Mouse (Mus musculus): Measurements from ENCODE around the gene Gm11172. TPM values are rescaled to one million over a fixed set of nuclear protein-coding genes. Genes with fewer than 3 reads are reported as not detected.

The Gm11172 gene
- polyA plus RNA-seq, 1 experiment, result not detected

GRCm38 (mm10) chr16:10771769-10772510 is 40.8 kb upstream of the Gm11172 start:
- TF ChIP-seq CTCF (IDR thresholded peaks at IDR 0.05; ENCODE audit: control insufficient read depth, insufficient read depth, insufficient replicate concordance, low read depth, low read length) (no peak), POLR2A (IDR thresholded peaks at IDR 0.05; ENCODE audit: control insufficient read depth, low read depth, low read length) (no peak)
- Histone ChIP-seq H3K4me3 (ENCODE audit: control insufficient read depth, low read depth, low read length) (no peak overlapping the region), H3K4me1 (ENCODE audit: control insufficient read depth, insufficient read depth, low read length) (no peaks in the 10 kb centered on the region), H3K27me3 (ENCODE audit: control insufficient read depth, insufficient read depth, low read length) (no peaks in the 10 kb centered on the region), H3K27ac (ENCODE audit: control insufficient read depth, insufficient read depth, low read depth, low read length) (no peak overlapping the region), H3K36me3 (ENCODE audit: control insufficient read depth, insufficient read depth, low read length) (no peaks in the 10 kb centered on the region)

- TF ChIP-seq CTCF (IDR thresholded peaks at IDR 0.05; ENCODE audit: control insufficient read depth, insufficient read depth, insufficient replicate concordance, low read depth, low read length) (no peak), POLR2A (IDR thresholded peaks at IDR 0.05; ENCODE audit: control insufficient read depth, low read depth, low read length) (no peak)
- H3K4me1 ChIP-seq (ENCODE audit: control insufficient read depth, insufficient read depth, low read length), result no peaks in the 10 kb centered on the region
- no peaks in the 10 kb centered on the region for H3K36me3 ChIP-seq (ENCODE audit: control insufficient read depth, insufficient read depth, low read length)
- H3K27me3 ChIP-seq (ENCODE audit: control insufficient read depth, insufficient read depth, low read length), result no peaks in the 10 kb centered on the region
- no peak overlapping the region for H3K4me3 ChIP-seq (ENCODE audit: control insufficient read depth, low read depth, low read length)
- H3K27ac ChIP-seq (ENCODE audit: control insufficient read depth, insufficient read depth, low read depth, low read length), result no peak overlapping the region
Observed at GRCm38 (mm10) chr16:10773543-10773942, 39.2 kb upstream of the Gm11172 start.

GRCm38 (mm10) chr16:10774726-10775125 is 38.0 kb upstream of the Gm11172 start:
- no peak overlapping the region for H3K4me3 ChIP-seq (ENCODE audit: control insufficient read depth, low read depth, low read length)
- no peaks in the 10 kb centered on the region for H3K4me1 ChIP-seq (ENCODE audit: control insufficient read depth, insufficient read depth, low read length)
- TF ChIP-seq CTCF (IDR thresholded peaks at IDR 0.05; ENCODE audit: control insufficient read depth, insufficient read depth, insufficient replicate concordance, low read depth, low read length), result no peak
- no peak for TF ChIP-seq POLR2A (IDR thresholded peaks at IDR 0.05; ENCODE audit: control insufficient read depth, low read depth, low read length)
- H3K27me3 ChIP-seq (ENCODE audit: control insufficient read depth, insufficient read depth, low read length), result no peaks in the 10 kb centered on the region
- H3K27ac ChIP-seq (ENCODE audit: control insufficient read depth, insufficient read depth, low read depth, low read length), result no peak overlapping the region
- H3K36me3 ChIP-seq (ENCODE audit: control insufficient read depth, insufficient read depth, low read length), result no peaks in the 10 kb centered on the region

GRCm38 (mm10) chr16:10776322-10776721 is 36.4 kb upstream of the Gm11172 start:
- Histone ChIP-seq H3K36me3 (ENCODE audit: control insufficient read depth, insufficient read depth, low read length) (no peaks in the 10 kb centered on the region), H3K4me3 (ENCODE audit: control insufficient read depth, low read depth, low read length) (no peak overlapping the region), H3K27me3 (ENCODE audit: control insufficient read depth, insufficient read depth, low read length) (no peaks in the 10 kb centered on the region), H3K27ac (ENCODE audit: control insufficient read depth, insufficient read depth, low read depth, low read length) (no peak overlapping the region), H3K4me1 (ENCODE audit: control insufficient read depth, insufficient read depth, low read length) (no peaks in the 10 kb centered on the region)
- TF ChIP-seq CTCF (IDR thresholded peaks at IDR 0.05; ENCODE audit: control insufficient read depth, insufficient read depth, insufficient replicate concordance, low read depth, low read length) (no peak), POLR2A (IDR thresholded peaks at IDR 0.05; ENCODE audit: control insufficient read depth, low read depth, low read length) (no peak)

- Histone ChIP-seq H3K36me3 (ENCODE audit: control insufficient read depth, insufficient read depth, low read length) (no peaks in the 10 kb centered on the region), H3K27ac (ENCODE audit: control insufficient read depth, insufficient read depth, low read depth, low read length) (no peak overlapping the region), H3K4me3 (ENCODE audit: control insufficient read depth, low read depth, low read length) (no peak overlapping the region), H3K27me3 (ENCODE audit: control insufficient read depth, insufficient read depth, low read length) (no peaks in the 10 kb centered on the region), H3K4me1 (ENCODE audit: control insufficient read depth, insufficient read depth, low read length) (no peaks in the 10 kb centered on the region)
- no peak for TF ChIP-seq CTCF (IDR thresholded peaks at IDR 0.05; ENCODE audit: control insufficient read depth, insufficient read depth, insufficient replicate concordance, low read depth, low read length)
- TF ChIP-seq POLR2A (IDR thresholded peaks at IDR 0.05; ENCODE audit: control insufficient read depth, low read depth, low read length), result no peak
Observed at GRCm38 (mm10) chr16:10777579-10778160, 35.0 kb upstream of the Gm11172 start.

GRCm38 (mm10) chr16:10780631-10781120 is 32.0 kb upstream of the Gm11172 start:
- TF ChIP-seq CTCF (IDR thresholded peaks at IDR 0.05; ENCODE audit: control insufficient read depth, insufficient read depth, insufficient replicate concordance, low read depth, low read length) (no peak), POLR2A (IDR thresholded peaks at IDR 0.05; ENCODE audit: control insufficient read depth, low read depth, low read length) (no peak)
- H3K27me3 ChIP-seq (ENCODE audit: control insufficient read depth, insufficient read depth, low read length), result no peaks in the 10 kb centered on the region
- H3K36me3 ChIP-seq (ENCODE audit: control insufficient read depth, insufficient read depth, low read length), result no peaks in the 10 kb centered on the region
- H3K27ac ChIP-seq (ENCODE audit: control insufficient read depth, insufficient read depth, low read depth, low read length), result no peak overlapping the region
- peaks cover 2% of the 10 kb centered on the region for H3K4me1 ChIP-seq (ENCODE audit: control insufficient read depth, insufficient read depth, low read length)
- no peak overlapping the region; the same call in 1 of the 2 replicates for H3K4me3 ChIP-seq (ENCODE audit: control insufficient read depth, low read depth, low read length)

GRCm38 (mm10) chr16:10781862-10782371 is 30.8 kb upstream of the Gm11172 start:
- Histone ChIP-seq H3K27me3 (ENCODE audit: control insufficient read depth, insufficient read depth, low read length) (no peaks in the 10 kb centered on the region), H3K4me3 (ENCODE audit: control insufficient read depth, low read depth, low read length) (peak overlapping the region; percentile 56), H3K4me1 (ENCODE audit: control insufficient read depth, insufficient read depth, low read length) (peaks cover 8% of the 10 kb centered on the region), H3K27ac (ENCODE audit: control insufficient read depth, insufficient read depth, low read depth, low read length) (no peak overlapping the region), H3K36me3 (ENCODE audit: control insufficient read depth, insufficient read depth, low read length) (no peaks in the 10 kb centered on the region)
- no peak for TF ChIP-seq CTCF (IDR thresholded peaks at IDR 0.05; ENCODE audit: control insufficient read depth, insufficient read depth, insufficient replicate concordance, low read depth, low read length)
- TF ChIP-seq POLR2A (IDR thresholded peaks at IDR 0.05; ENCODE audit: control insufficient read depth, low read depth, low read length), result no peak

Data from testis, adult 2 months (tissue).